Mouse (Mus musculus) heart, embryonic 16.5 days (tissue): ENCODE results near the gene Dcps. TPM values are rescaled to one million over a fixed set of nuclear protein-coding genes. Genes with fewer than 3 reads are reported as not detected.

Experiments used
- ATAC-seq: fragments of 200-750 bp; cut with Nextera tagmentation; replicated peaks from 2 replicates; pipeline ENCODE4 v1.8.0; 2017; ENCODE audit warnings: moderate number of reproducible peaks; ENCODE audit not compliant: insufficient read depth, low FRiP score; ENCODE audit errors: extremely low read depth
- H3K27ac ChIP-seq: fragments of 300-500 bp; sonication (generic); 2 replicates; pipeline ENCODE4 v1.5.1; 2014; ENCODE audit warnings: mild to moderate bottlenecking, low read length, control low read depth, moderate library complexity
- H3K27me3 ChIP-seq: fragments of 300-500 bp; sonication (generic); 2 replicates; pipeline ENCODE4 v1.6.1; 2014; ENCODE audit warnings: low read length, mixed read lengths; ENCODE audit not compliant: control insufficient read depth, insufficient read depth
- H3K36me3 ChIP-seq: fragments of 300-500 bp; sonication (generic); 2 replicates; pipeline ENCODE4 v1.6.1; 2014; ENCODE audit not compliant: control insufficient read depth, insufficient read depth
- H3K4me1 ChIP-seq: fragments of 300-500 bp; sonication (generic); 2 replicates; pipeline ENCODE4 v1.6.1; 2014; ENCODE audit warnings: low read length, mixed read lengths; ENCODE audit not compliant: control insufficient read depth, insufficient read depth
- H3K4me2 ChIP-seq: fragments of 300-500 bp; sonication (generic); 2 replicates; pipeline ENCODE4 v1.6.1; 2014; ENCODE audit warnings: low read depth, mild to moderate bottlenecking, control low read depth, low read length
- H3K4me3 ChIP-seq: fragments of 300-500 bp; sonication (generic); 2 replicates; pipeline ENCODE4 v1.5.1; 2014; ENCODE audit warnings: mild to moderate bottlenecking, control low read depth, low read length
- H3K9ac ChIP-seq: fragments of 300-500 bp; sonication (generic); 2 replicates; pipeline ENCODE4 v1.6.1; 2014; ENCODE audit warnings: low read length, control low read depth
- H3K9me3 ChIP-seq: fragments of 300-500 bp; sonication (generic); replicated peaks from 2 replicates; pipeline ENCODE4 v1.6.1; 2016; ENCODE audit warnings: low read length; ENCODE audit not compliant: control insufficient read depth
- WGBS: fragments of 180-500 bp; shearing (Covaris S2); extraction: QIAGEN DNeasy Blood & Tissue Kit; methylation state at CpG from one replicate; pipeline ENCODE4 v1.1.7; 2014; 5-methylcytosine and 5-hydroxymethylcytosine counted together
- polyA plus RNA-seq: library from polyadenylated mRNA; unstranded; fragments of >200 nt; fragmentation: Nextera tagmentation; extraction: Ambion mirVana; gene quantifications from 2 replicates; pipeline ENCODE4 v1.2.1, GENCODE M21; 2015

Gene Dcps
- polyA plus RNA-seq, 1 experiment from 2014 or later, result 60.2 TPM

- Histone ChIP-seq H3K36me3 (no peaks in the 10 kb centered on the region), H3K4me3 (no peak overlapping the region), H3K4me2 (no peak overlapping the region), H3K4me1 (peaks cover 50% of the 10 kb centered on the region), H3K27me3 (no peaks in the 10 kb centered on the region), H3K9me3 (no peaks in the 10 kb centered on the region), H3K27ac (0 out of 2 replicates have a peak overlapping the region, but pooled peaks have one; percentile 4), H3K9ac (no peak overlapping the region)
- WGBS, result 70% methylated on average over 5 of the region's 5 CpGs
- no peak for ATAC-seq
Measured at GRCm38 (mm10) chr9:35110051-35110450, 65.8 kb downstream of the Dcps start.

DNA sequence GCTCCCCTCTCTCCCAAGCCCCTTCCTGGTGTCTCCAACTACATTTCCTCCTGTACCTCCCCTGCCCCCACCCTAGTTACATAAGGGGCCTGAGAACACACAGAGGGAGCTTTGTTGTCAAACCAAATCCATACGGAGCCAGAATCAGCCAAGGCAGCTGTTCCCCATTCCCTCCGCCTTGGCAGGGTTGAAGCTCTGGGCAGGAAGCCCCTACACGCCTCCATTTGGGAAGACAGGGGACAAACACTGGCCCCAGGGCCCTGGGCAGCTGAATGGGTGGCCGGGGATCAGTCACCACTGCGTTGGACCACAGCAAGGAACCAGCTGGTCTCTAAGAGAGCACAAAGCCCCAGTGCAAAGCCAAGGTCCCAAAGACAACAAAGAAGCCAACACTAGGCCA lies 66.9 kb downstream of the Dcps start:
- H3K27me3 ChIP-seq, result no peaks in the 10 kb centered on the region
- peak; percentile 20; the same call in 1 of the 2 replicates for ATAC-seq
- H3K9me3 ChIP-seq, result no peaks in the 10 kb centered on the region
- H3K9ac ChIP-seq, result no peak overlapping the region
- H3K4me1 ChIP-seq, result peaks cover 51% of the 10 kb centered on the region
- H3K36me3 ChIP-seq, result no peaks in the 10 kb centered on the region
- H3K4me3 ChIP-seq, result no peak overlapping the region
- 0 out of 2 replicates have a peak overlapping the region, but pooled peaks have one; percentile 24 for H3K27ac ChIP-seq
- no peak overlapping the region for H3K4me2 ChIP-seq
- 62% methylated on average over 5 of the region's 5 CpGs for WGBS

DNA sequence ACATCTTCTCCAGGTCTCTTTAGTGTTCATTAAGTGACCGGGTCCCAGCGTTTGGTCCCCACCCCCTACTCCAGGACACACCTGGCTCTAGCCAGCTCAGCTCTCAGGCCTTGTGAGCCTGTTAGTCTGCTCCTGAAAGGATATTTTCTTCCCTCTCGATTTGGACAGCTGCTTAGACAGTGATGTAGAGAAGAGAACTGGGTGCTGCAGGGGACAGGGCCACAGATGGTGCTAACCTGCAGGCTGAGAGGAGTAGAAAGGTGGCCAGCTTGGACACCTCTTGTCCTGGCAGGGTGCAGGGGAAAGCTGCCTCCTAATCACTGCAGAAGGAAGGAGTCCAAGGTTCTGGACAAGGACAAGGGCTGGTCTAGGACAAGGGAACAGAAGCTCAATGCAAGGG lies 67.8 kb downstream of the Dcps start:
- peaks cover 51% of the 10 kb centered on the region for H3K4me1 ChIP-seq
- H3K9me3 ChIP-seq, result no peaks in the 10 kb centered on the region
- no peaks in the 10 kb centered on the region for H3K36me3 ChIP-seq
- WGBS, result 77% methylated on average over 3 of the region's 3 CpGs
- H3K4me3 ChIP-seq, result no peak overlapping the region
- no peak overlapping the region for H3K9ac ChIP-seq
- H3K4me2 ChIP-seq, result no peak overlapping the region
- H3K27me3 ChIP-seq, result no peaks in the 10 kb centered on the region
- no peak for ATAC-seq
- H3K27ac ChIP-seq, result no peak overlapping the region

DNA sequence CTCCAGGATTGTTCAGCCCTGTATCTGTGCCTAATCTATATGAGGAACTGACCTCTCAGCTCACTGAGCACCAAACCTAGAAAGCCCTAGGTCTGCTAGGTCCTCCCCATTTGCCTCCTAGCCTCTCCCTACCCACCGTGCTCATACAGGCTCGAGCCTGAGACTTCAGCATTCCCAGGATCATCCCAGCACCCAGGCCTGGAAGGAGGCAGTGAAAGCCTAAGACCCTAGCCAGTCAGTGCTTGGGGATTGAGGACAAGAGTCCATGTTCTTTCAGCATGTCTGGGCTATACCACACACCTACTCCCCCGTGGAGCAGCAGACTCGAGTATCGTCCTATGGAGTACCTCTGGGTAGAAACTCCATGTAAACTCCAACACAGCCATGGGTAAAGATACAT lies 68.5 kb downstream of the Dcps start:
- Histone ChIP-seq H3K27me3 (no peaks in the 10 kb centered on the region), H3K4me1 (peaks cover 51% of the 10 kb centered on the region), H3K36me3 (no peaks in the 10 kb centered on the region), H3K9me3 (no peaks in the 10 kb centered on the region), H3K4me3 (no peak overlapping the region), H3K27ac (no peak overlapping the region), H3K4me2 (no peak overlapping the region), H3K9ac (no peak overlapping the region)
- WGBS, result 83% methylated on average over 5 of the region's 5 CpGs
- ATAC-seq, result no peak

GRCm38 (mm10) chr9:35105884-35106880 lies 69.7 kb downstream of the Dcps start:
- peak; percentile 39 for ATAC-seq
- no peak overlapping the region for H3K4me3 ChIP-seq
- 37% methylated on average over 15 of the region's 15 CpGs for whole genome bisulfite sequencing
- H3K27ac ChIP-seq, result no peak overlapping the region
- H3K9ac ChIP-seq, result peak overlapping the region; percentile 3; the same call in 1 of the 2 replicates
- no peaks in the 10 kb centered on the region for H3K36me3 ChIP-seq
- peaks cover 41% of the 10 kb centered on the region for H3K4me1 ChIP-seq
- no peaks in the 10 kb centered on the region for H3K9me3 ChIP-seq
- no peak overlapping the region for H3K4me2 ChIP-seq
- no peaks in the 10 kb centered on the region for H3K27me3 ChIP-seq

DNA sequence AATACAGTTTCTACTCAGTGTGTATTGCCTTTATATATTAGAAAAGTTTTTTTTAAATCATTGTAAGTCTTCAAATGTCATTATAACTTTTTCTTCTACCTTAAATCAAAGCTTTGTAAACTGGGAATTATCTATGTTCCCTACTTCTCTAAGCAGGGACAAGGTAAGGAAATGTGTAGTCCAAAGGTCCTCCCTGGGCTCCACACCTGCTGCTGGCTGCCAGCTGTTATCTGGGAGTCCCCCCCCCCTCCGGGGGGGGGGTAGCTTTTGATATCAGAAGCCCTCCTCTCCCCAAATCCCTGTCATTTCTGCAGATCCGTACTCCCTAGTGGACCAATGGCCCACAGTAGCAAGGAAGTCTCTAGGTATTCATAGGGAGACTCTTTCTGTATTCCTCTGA lies 70.4 kb downstream of the Dcps start:
- Histone ChIP-seq H3K27ac (no peak overlapping the region), H3K4me3 (no peak overlapping the region), H3K9ac (peak overlapping the region; percentile 3; the same call in 1 of the 2 replicates), H3K4me2 (no peak overlapping the region), H3K36me3 (no peaks in the 10 kb centered on the region), H3K27me3 (no peaks in the 10 kb centered on the region), H3K9me3 (no peaks in the 10 kb centered on the region), H3K4me1 (peaks cover 35% of the 10 kb centered on the region)
- WGBS, result 37% methylated on average over 2 of the region's 2 CpGs
- ATAC-seq, result no peak

- Histone ChIP-seq H3K9me3 (no peaks in the 10 kb centered on the region), H3K27ac (no peak overlapping the region), H3K27me3 (no peaks in the 10 kb centered on the region), H3K36me3 (no peaks in the 10 kb centered on the region), H3K9ac (no peak overlapping the region), H3K4me2 (no peak overlapping the region), H3K4me1 (peaks cover 28% of the 10 kb centered on the region), H3K4me3 (no peak overlapping the region)
- 52% methylated on average over 4 of the region's 4 CpGs for WGBS
- no peak for ATAC-seq
Measured at GRCm38 (mm10) chr9:35104711-35105110, 71.2 kb downstream of the Dcps start.

DNA sequence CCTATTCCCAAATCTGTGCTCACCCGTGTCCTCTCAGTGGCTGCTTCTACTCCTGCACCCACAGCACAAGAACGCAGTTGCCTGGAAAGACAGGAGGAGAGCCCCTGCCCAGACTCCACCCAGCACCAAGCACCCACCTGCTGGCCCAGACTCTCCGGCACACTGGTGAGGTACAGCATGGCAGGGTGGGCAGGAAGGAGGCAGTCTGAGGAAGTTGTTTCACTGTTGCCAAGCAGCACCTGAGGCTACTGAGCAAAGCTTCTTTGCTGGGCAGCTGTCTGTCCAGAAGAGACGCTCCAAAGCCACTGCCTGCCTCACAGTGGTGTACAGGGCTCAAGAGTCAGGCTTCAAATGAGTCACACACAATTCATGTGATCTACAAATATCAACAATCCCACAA lies 77.1 kb downstream of the Dcps start:
- no peak for ATAC-seq
- no peak overlapping the region for H3K4me2 ChIP-seq
- no peaks in the 10 kb centered on the region for H3K27me3 ChIP-seq
- H3K4me1 ChIP-seq, result peaks cover 6% of the 10 kb centered on the region; the same call in 1 of the 2 replicates
- H3K4me3 ChIP-seq, result no peak overlapping the region
- H3K9me3 ChIP-seq, result no peaks in the 10 kb centered on the region
- no peak overlapping the region for H3K27ac ChIP-seq
- no peaks in the 10 kb centered on the region for H3K36me3 ChIP-seq
- no peak overlapping the region for H3K9ac ChIP-seq
- 68% methylated on average over 4 of the region's 4 CpGs for WGBS

- H3K27me3 ChIP-seq, result no peaks in the 10 kb centered on the region
- ATAC-seq, result no peak
- H3K4me2 ChIP-seq, result no peak overlapping the region
- WGBS, result 46% methylated on average over 4 of the region's 4 CpGs
- no peaks in the 10 kb centered on the region for H3K36me3 ChIP-seq
- H3K4me3 ChIP-seq, result no peak overlapping the region
- H3K27ac ChIP-seq, result no peak overlapping the region
- H3K9me3 ChIP-seq, result no peaks in the 10 kb centered on the region
- H3K4me1 ChIP-seq, result peaks cover 6% of the 10 kb centered on the region; the same call in 1 of the 2 replicates
- no peak overlapping the region for H3K9ac ChIP-seq
Measured at GRCm38 (mm10) chr9:35097901-35098300, 78.0 kb downstream of the Dcps start.
